Mouse (Mus musculus) layer of hippocampus, adult 2 months (tissue): ENCODE results near the gene Btbd9. TPM values are rescaled to one million over a fixed set of nuclear protein-coding genes. Genes with fewer than 3 reads are reported as not detected.

Experiments used
- DNase-seq, 2 experiments: peaks; one replicate each; pipeline ENCODE4 v3.0.0; 2022; ENCODE audit warnings: low spot score in 2 of 2
- H3K27ac ChIP-seq: fragments of 200-600 bp; 2 replicates; pipeline ENCODE4 v1.8.1; 2022
- H3K4me3 ChIP-seq: fragments of 200-600 bp; 2 replicates; pipeline ENCODE4 v1.8.1; 2022; ENCODE audit warnings: mild to moderate bottlenecking
- CTCF ChIP-seq: fragments of 200-600 bp; conservative IDR thresholded peaks from 2 replicates; pipeline ENCODE4 v1.8.1; 2022; ENCODE audit warnings: antibody characterized with exemption, mild to moderate bottlenecking, moderate library complexity
- total RNA-seq, 2 experiments: library from RNA; stranded (reverse); gene quantifications; 2 replicates each; pipeline ENCODE4 v1.2.3; 2021

The Btbd9 gene
- total RNA-seq, 2 experiments from 2014 or later: 168 to 187 TPM

- Histone ChIP-seq H3K27ac (no peak overlapping the region), H3K4me3 (no peak overlapping the region)
- TF ChIP-seq CTCF: no peak
- DNase-seq: no peak
Observed at GRCm38 (mm10) chr17:30493481-30493880, 82.8 kb downstream of the Btbd9 start.

GRCm38 (mm10) chr17:30492191-30492590, 84.1 kb downstream of the Btbd9 start:
- H3K4me3 ChIP-seq: no peak overlapping the region
- H3K27ac ChIP-seq: no peak overlapping the region
- no peak for TF ChIP-seq CTCF
- no peak for DNase-seq

- Histone ChIP-seq H3K4me3 (no peak overlapping the region), H3K27ac (no peak overlapping the region)
- DNase-seq: no peak
- no peak for TF ChIP-seq CTCF
Observed at GRCm38 (mm10) chr17:30491601-30492000, 84.7 kb downstream of the Btbd9 start.

GRCm38 (mm10) chr17:30490601-30491000, 85.7 kb downstream of the Btbd9 start:
- Histone ChIP-seq H3K4me3 (no peak overlapping the region), H3K27ac (no peak overlapping the region)
- DNase-seq: no peak
- TF ChIP-seq CTCF: no peak

- DNase-seq: no peak
- no peak for TF ChIP-seq CTCF
- Histone ChIP-seq H3K27ac (peak overlapping the region; percentile 40; the same call in 1 of the 2 replicates), H3K4me3 (no peak overlapping the region)
Observed at GRCm38 (mm10) chr17:30490086-30490485, 86.2 kb downstream of the Btbd9 start.

- no peak for TF ChIP-seq CTCF
- Histone ChIP-seq H3K4me3 (no peak overlapping the region), H3K27ac (peak overlapping the region; percentile 40; the same call in 1 of the 2 replicates)
- DNase-seq: no peak
Observed at GRCm38 (mm10) chr17:30489629-30490028, 86.7 kb downstream of the Btbd9 start.

- DNase-seq: no peak
- no peak overlapping the region for H3K4me3 ChIP-seq
- H3K27ac ChIP-seq: no peak overlapping the region
- TF ChIP-seq CTCF: no peak
Observed at GRCm38 (mm10) chr17:30487695-30488094, 88.6 kb downstream of the Btbd9 start.

GRCm38 (mm10) chr17:30485067-30485854, 91.0 kb downstream of the Btbd9 start:
- Histone ChIP-seq H3K4me3 (no peak overlapping the region), H3K27ac (peak overlapping the region; percentile 46)
- no peak for DNase-seq
- TF ChIP-seq CTCF: no peak

GRCm38 (mm10) chr17:30484446-30485066, 91.7 kb downstream of the Btbd9 start:
- Histone ChIP-seq H3K27ac (peak overlapping the region; percentile 46), H3K4me3 (no peak overlapping the region)
- no peak for DNase-seq
- TF ChIP-seq CTCF: no peak

- no peak for DNase-seq
- no peak overlapping the region for H3K4me3 ChIP-seq
- no peak overlapping the region for H3K27ac ChIP-seq
- no peak for TF ChIP-seq CTCF
Observed at GRCm38 (mm10) chr17:30481766-30482165, 94.5 kb downstream of the Btbd9 start.

GRCm38 (mm10) chr17:30481341-30481740, 94.9 kb downstream of the Btbd9 start:
- no peak overlapping the region for H3K27ac ChIP-seq
- no peak for DNase-seq
- no peak overlapping the region for H3K4me3 ChIP-seq
- TF ChIP-seq CTCF: no peak

- TF ChIP-seq CTCF: no peak
- DNase-seq: no peak
- H3K27ac ChIP-seq: no peak overlapping the region
- no peak overlapping the region for H3K4me3 ChIP-seq
Observed at GRCm38 (mm10) chr17:30480381-30480780, 95.9 kb downstream of the Btbd9 start.

- Histone ChIP-seq H3K4me3 (no peak overlapping the region), H3K27ac (peak overlapping the region; percentile 24; the same call in 1 of the 2 replicates)
- TF ChIP-seq CTCF: no peak
Observed at GRCm38 (mm10) chr17:30478181-30478580, 98.1 kb downstream of the Btbd9 start.

GRCm38 (mm10) chr17:30474561-30474960, 101.7 kb downstream of the Btbd9 start:
- Histone ChIP-seq H3K27ac (peak overlapping the region; percentile 46), H3K4me3 (no peak overlapping the region)
- no peak for DNase-seq
- TF ChIP-seq CTCF: no peak

More at GRCm38 (mm10) chr17:30478181-30478580, 98.1 kb downstream of the Btbd9 start:
- DNase-seq: no peak
